Mouse (Mus musculus) spleen, embryonic (tissue): ENCODE data around the gene Vti1b.

Source experiments
- CTCF ChIA-PET: fragments of 350-600 bp; sonication (Branson Sonifier 250); formaldehyde crosslinking; loops from one replicate; lab custom pipeline; 2022; lab: Charles Lee

Gene Vti1b

DNA sequence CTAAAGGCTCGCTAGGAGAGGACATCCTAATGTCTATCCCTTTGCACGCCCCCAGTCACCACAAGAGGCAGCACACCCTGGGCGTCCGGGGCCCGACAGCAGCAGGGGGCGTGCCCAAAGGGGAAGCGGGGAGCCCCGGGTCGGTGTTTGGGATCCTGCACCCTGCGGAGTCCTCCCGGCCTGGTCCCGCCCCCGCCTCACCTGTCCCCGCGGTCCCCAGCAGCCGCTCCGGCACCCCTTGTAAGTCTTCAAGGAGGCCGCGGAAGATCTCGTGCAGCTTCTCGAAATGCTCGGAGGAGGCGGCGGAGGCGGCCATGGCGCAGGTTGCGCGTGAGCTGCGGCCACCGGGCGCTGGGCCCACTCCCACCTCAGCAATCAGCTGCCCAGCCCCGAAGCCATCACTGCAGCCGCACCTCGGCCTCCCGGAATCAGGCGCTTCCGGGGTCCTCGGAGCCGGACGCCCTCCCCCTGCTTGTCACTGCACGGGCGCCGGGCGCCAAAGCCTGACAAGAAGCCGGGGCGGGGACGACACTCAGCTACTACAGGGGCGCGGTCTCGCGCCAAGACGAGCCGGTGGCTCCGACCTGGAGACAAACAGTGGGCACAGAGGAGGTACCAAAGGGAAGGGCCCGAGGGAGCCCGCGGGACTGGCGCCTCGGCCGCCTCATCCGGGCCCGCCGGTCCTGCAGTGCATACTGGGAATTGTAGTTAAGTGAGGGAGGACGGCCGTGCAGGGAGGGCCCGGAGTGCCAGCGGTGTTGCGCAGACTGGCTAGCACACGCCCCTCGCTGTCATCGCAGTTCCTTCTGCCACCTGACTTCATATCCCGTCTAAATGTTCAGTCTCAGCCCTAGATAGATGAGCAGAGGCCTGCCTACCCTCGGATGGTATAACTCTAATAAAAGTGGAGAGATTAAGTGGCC is at the start of gene Vti1b:
Vti1b (minus strand) TSS at position 649 of the 923 bp plus-strand sequence.
- CTCF ChIA-PET: no interaction called here

DNA sequence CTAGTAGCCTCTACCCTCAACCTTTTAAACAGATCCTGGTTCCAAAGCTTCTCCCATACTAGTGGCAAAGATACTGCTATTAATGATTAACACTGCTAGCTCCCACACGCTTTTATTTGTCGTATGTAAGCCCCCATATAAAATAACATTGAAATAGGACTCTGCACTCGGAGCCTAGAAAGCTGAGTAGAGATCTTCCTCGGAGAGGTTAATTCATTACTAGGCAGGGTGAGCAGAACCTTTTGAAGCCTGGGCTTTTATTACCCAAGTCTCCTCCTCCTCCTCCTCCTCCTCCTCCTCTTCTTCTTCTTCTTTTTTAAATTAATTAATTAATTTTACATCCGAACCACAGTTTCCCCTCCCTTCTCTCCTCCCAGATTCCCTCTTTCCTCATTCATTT is 45.0 kb upstream of the Vti1b start:
- CTCF ChIA-PET: no interaction called here

DNA sequence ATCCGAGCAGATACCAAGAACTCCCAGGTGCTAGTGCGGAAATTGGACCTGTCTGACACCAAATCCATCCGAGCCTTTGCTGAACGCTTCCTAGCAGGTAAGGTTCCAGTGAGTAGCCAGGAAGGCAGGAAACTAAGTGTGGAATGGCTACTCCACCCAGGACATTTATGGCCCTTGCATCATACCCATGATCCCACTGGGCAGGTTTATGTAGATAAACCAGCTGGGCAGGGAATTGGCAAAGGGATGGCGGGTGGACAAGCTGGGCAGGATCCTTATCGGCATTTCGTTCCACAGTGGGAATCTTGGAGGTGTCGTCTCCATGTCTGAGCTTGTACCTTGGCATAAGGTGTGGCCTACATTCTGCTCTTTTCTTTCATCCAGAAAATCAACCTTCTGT is 39.0 kb upstream of the Vti1b start:
- CTCF ChIA-PET: no interaction called here

DNA sequence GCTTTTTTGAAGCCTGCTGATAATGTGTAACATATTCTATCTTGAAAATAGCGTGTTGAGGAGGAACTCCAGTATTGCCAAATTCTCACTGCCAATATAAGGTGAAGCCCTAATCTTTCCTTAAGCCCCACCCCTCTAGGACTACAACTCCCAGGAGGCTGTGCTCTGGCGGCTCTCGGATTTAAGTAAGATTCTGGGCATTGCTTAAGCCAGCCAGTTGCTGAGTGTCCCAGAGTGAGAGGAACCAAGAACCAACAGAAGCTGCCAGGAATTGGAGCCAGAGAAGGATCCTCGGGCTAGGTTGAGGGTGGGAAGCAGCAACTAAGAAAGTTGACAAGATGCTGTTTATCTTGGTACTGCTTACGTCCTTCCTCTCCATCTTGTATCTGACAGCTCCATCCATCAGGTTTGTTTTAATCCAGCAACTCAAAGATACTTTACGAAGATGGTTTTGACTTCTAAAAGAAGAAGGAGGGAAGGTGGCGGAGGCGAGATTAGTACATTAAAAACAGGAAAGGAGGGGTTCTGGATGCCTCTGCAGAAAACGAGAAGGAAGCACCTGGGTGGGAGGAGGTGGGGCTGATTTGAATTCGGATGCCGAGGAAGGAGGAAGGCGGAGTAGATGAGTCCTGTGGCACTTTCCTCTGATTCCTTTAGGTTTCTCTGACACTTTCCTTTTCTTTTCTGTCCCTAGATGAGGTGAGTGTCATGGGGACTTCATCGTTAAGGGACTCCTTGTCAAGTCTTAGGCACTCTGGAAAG is 36.4 kb upstream of the Vti1b start, which contains the start of gene Rdh12:
Rdh12 (plus strand) TSS at position 212 of the 762 bp plus-strand sequence.
- CTCF ChIA-PET: no interaction called here

DNA sequence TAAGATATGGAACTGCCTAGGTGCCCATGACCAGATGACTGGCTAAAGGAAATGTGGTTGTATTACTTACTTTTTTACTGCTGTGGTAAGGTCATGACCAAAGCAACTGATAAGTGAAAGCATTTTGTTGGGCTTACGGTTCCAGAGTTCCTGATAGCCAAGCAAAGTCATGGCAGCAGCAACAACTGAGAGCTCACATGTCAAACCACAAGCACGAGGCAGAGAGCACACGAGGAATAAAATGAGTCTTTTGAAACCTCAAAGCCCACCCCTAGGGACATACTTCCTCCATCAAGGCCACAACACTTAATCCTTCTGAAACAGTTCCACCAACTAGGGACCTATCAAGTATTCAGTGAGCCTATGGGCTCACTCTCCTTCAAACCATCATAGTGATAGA is 29.4 kb upstream of the Vti1b start:
- CTCF ChIA-PET: no interaction called here

DNA sequence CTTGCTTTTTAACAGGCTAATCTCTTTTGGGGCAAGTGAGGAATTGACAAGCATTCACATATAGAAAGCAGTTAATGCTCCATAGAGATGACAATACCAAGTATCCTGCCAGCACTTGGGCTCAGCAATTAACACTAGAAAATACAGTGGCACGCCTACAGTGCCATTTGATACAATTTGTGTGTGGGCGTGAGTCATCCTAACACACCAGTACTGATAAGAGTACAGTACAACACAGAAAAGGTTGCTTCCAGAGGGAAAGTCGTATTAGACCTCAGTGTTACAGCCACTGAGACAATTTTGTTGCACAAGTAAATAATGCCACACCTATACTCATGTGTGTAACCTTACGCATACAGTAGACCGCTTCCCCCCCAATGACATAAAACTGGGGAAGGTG is 24.6 kb upstream of the Vti1b start:
- CTCF ChIA-PET: no interaction called here

DNA sequence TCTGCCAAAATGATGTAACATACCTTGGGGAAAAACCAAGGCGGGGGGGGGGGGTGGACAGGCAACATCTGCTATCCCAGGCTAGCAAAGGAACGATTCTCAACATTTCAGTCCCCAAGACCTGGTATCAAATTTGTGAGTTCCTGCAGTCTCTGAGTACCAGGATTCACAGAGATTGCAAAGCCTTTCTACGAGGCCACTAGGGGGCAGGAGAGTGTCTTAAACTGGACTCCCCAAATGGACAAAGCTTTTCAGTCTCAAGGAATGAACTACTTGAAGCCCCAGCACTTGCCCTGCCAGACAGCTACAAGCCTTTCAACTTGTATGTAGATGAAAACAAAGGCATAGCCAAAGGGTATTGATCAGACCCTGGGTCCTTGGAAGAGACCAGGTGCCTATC is 21.0 kb upstream of the Vti1b start:
- CTCF ChIA-PET: interaction anchor here (0.6 to 1.5 kb wide), 8 partner anchors 22 to 1017 kb away, joined by 3 to 15 read pairs (median 7); partner anchors contain the start of gene Rad51b

DNA sequence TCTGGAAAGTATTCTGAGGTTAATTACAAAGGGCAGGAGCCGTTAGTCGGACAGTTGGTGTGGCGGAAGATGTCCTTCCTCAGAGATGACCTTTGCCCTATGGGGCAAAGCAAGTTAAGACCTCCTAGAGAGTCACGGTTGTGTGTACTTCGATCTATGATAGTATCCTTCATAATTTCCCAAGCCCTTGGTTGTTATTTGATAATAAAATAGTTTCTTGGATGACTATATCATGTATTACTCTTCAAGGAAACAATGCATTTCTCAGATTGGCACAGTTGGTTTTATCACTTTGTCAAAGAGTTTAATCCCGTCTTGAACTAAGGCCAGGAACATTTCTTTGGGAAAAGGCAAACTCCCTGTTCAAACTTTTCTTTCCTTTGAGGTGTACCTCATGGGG is 19.7 kb upstream of the Vti1b start, which contains the start of gene Rdh11:
Rdh11 (minus strand) TSS at position 101 of the 400 bp plus-strand sequence.
- CTCF ChIA-PET: no interaction called here

DNA sequence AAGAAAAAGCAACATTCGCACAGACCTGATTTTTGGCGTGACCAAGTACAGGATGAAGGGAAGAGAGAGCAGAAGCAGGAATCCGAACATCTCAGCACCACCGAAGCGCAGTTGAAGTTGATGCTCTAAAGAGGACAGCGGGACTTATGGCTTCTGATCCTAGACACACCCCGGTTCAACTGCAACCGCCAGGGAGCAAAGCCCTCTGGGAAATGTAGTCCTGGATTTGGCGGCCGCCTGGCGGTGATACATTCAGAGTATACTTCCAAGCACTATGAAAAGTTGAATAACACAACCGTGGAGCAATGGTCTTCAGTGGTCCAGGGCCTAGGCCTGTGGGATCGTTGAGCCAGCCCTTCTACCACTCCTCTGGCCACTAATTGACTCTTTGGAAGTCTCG is 19.2 kb upstream of the Vti1b start:
- CTCF ChIA-PET: no interaction called here

DNA sequence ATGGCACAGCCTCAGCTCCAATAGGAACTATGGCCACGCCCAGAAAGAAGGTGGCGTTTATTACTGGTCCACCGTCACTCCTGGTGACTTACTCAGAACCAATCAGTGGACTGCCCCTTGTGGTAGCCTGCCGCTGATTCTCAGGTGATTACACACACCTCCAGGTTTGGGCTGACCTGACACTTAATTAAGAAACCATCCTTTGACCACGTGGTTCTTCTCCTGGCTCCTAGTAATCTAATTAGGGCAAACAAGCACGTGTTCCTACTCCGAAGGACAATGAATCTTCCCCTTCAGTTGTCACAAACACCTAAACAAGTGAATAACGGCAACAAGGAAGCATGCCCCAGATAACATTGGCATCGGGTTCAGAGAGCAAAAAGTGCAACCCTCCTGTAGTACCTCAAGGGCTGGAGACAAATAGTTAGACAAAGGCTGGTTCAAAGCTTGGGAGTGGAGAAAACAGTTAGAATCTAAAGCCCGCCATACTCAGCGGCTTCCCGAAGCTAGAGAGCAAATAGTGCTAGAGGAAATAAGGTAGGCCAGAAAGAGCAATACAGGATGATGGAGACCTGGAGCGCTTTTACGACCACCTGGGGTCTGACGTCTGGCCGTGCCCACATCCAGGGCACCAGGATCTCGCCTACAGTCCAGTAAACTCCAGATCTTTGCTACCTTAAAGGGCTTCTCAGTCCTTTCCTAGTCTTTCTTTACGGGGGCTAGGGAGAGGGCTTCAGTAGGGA is 18.6 kb upstream of the Vti1b start:
- CTCF ChIA-PET: no interaction called here

DNA sequence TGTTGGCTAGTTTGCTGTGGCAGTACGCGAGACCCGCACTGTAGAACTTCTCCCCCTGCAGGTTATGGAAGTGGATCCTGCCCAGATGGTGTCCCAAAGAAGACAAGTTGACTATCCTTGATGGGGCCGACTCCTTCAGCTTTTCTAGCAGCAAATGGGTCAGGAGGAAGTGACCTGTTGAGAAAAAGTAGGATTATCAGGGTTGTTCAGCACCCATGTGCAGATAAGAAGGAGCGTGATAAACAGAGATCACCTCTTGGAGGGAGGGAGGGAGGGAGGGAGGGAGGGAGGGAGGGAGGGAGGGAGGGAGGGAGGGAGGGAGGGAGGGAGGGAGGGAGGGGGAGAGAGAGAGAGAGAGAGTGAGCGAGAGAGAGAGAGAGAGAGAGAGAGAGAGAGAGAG is 12.7 kb upstream of the Vti1b start:
- CTCF ChIA-PET: interaction anchor here (0.7 kb wide), 1 partner anchor 74 kb away, joined by 3 read pairs; no protein-coding TSS in a partner anchor

DNA sequence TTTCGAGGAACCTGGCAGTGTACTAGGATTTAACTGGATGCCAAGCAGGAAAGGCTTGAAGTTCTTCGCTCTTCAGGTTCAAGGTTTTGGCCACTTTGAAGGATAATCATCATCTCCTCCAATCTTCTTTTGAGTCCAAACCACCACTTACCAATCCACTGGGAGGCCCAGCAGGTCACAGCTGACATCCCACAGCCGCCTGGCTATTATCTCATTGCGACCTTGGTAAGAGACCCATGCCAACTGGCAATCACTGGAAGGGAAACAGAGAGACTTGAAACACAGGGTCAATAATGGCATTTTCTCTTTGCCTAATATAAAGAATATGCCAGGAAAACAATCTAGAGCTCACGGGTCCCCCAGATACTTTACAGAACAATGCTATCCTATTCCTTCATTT is 3.5 kb upstream of the Vti1b start:
- CTCF ChIA-PET: no interaction called here

DNA sequence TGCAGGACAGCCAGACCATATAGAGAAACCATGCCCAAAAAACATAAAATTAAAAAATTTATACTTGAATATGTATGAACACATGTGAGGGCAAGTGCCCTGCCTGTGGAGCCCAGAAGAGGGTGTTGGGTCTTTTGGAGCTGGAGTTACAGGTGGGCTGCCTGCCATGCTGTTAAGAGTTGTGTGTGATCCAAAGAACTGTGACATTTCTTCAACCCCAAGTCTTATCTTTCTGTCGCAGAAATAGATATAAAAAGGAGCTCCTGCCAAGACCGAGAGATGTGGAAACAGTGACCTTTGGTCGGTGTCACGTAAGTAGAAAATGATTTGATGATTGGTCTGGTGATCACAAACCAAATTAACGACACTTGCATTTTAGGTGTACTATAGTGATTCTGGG is 1.3 kb upstream of the Vti1b start:
- CTCF ChIA-PET: no interaction called here

DNA sequence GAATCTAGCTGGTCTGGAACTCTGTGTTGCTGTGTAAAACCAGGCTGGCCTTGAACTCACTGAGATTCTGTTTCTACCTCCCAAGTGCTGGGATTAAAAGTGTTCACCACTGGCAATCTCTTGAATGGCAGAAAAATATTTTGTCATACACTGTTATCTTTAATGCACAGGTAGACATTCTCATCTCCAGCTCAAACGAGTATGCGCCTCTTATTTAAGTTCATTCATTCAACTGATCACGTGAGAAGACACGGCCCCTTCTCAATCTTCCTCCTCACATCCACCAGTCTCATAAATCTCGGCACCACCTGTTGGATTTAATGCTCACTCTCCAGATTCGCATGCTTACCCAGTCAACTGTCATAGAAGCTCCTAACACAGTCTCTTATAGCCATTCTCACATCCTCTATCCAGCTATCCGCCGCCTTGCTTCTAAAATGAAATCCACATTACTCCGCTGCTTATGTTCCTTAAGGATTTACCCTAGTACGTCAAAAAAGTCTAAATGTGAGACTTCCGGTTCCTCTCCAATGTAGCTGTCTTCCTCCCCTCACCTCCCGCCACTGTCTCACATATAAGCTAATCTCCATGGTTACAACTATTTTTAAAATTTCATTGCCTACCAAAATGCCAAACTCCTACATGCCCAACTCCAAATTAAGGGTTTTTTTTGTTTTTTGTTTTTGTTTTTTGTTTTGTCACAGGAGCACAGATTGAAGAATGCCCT is 1.0 kb downstream of the Vti1b start:
- CTCF ChIA-PET: interaction anchor here (0.5 to 0.7 kb wide), 4 partner anchors 28 to 94 kb away, joined by 3 to 7 read pairs (median 5); no protein-coding TSS in a partner anchor

DNA sequence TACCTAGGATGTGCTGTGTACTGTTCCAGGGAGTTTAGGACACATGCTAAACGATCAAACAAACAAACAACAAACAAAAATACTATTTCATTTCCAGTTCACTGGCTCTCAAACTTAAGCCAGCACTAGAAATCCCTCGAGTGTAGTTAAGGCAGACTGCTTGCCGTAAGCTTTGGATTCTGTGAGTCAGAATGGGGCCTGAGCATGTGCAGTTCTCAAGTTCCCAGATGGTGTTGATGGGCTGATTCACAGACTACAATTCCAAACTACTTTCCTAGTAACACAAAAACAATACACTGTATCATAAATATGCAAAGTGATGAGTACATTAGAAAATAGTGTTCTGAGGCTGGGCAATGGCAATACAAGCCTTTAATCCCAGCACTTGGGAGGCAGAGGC is 2.0 kb downstream of the Vti1b start:
- CTCF ChIA-PET: interaction anchor here (0.7 kb wide), 1 partner anchor 87 kb away, joined by 7 read pairs; no protein-coding TSS in a partner anchor

DNA sequence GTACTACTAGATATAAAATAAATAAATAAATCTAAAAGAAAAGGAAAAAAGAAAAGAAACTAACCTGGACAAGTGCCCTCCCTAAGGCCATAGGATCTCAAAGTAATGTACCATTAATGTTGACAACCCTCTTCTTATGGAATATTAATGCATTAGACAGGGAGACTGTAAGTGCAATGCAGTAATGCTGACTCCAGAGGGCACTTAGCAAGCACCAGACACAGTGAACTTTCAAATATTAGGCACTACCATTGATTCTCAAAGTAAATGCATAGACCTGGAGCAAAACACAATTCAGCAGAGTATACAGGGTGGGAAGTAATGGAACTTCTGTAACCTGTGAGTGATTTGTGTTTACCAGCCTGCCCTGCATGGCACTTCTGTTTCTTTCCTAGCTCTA is 3.3 kb downstream of the Vti1b start:
- CTCF ChIA-PET: interaction anchor here (0.8 kb wide), 1 partner anchor 24 kb away, joined by 9 read pairs; no protein-coding TSS in a partner anchor

DNA sequence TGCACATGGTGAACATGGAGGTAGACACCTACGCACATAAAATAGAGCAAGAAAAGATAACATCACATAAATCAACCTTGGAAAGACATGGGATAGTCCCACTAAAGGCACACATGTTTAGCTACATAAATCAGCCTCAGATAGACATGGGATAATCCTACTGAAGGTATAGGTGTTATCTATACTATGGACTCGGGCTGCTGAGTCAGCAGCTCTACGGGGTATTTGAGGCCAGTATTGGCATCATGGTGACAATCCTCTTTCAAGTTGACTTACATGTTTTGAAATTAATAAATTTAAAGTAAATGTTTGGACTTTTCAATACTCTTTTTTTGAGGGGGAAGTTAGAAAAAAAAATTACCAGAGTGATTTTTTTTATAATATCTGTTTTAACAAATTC is 9.6 kb downstream of the Vti1b start:
- CTCF ChIA-PET: no interaction called here

DNA sequence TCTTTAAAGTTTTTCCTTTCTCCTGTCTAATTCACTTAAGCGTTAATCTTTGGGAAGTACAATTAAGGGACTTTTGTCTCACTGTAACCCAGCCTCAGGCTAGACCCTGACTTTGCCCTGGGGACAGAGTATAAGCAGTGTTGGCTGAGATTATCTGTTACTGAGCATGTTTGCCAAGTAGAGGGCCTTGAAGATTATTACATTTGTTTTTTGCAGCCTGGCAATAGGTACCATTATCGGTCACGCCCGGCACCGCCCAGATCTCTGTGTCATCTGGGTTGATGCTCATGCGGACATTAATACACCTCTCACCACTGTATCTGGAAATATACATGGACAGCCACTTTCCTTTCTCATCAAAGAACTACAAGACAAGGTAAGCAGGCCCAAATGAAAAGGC is 22.8 kb downstream of the Vti1b start:
- CTCF ChIA-PET: no interaction called here

DNA sequence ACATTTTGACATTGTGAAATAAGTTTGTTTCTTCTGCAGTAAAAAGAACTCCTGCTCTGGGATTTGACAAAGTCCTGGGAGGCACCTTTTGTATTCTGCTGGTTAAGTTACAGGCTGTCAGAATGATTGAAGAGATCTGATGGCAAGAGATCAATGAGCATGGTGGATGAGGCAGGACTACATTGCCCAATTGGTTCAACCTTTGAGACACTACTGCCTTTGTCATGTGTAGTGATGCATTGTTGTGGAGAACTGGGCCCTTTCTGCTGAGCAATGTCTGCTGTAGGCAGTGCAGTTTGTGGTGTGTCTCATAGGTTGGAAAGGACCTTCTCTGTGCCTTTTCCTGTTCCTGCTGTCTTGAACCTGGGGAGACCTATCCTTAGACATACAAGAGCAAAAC is 31.1 kb downstream of the Vti1b start:
- CTCF ChIA-PET: no interaction called here

DNA sequence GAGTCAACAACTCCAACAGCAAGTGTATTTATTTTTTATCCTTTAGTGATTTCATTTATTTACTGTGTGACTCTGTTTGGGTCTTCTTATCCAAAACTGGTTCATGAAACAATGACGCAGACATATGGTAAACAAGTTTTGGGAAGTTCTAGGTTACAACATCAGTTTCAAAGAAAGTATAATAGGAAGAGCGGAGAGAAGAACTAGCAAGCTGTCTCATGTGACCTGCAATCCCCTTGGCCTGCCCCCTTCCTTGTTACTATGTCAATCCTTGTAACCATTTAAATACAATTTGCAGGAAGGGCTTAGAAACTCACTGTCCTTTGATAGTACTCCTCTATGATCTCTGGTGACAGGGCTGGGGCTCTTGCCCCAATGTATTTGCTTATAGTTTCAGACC is 31.7 kb downstream of the Vti1b start:
- CTCF ChIA-PET: no interaction called here

DNA sequence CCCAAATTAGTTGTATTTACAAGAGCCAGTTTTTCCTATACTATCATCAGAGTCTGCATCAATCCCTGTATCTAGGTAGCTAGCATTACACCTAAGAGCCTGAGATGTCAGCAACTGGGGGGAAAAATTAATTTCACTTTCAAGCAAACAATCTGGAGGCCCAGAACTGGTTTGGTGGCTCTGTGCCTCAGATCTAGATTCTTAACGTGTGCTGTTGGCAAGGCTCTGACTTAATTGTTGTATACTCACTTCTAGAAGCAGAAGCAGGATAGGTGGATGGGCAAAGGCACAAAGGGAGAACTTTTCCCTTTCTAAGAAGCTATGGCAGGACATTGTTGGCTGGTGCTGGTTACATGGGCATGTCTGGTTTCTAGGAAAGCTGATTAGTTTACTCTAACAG is 33.0 kb downstream of the Vti1b start:
- CTCF ChIA-PET: no interaction called here
